Mouse (Mus musculus): ENCODE measurements at regions not wholly inside any gene's neighbourhood (a gene's known extent, or its start where the extent isn't known, plus 50 kb on each side); places are given as distances from the start of the nearest gene placed in this dataset.
A peak's percentile ranks its signal among the peaks of the same experiment; 100 is the strongest.

DNA sequence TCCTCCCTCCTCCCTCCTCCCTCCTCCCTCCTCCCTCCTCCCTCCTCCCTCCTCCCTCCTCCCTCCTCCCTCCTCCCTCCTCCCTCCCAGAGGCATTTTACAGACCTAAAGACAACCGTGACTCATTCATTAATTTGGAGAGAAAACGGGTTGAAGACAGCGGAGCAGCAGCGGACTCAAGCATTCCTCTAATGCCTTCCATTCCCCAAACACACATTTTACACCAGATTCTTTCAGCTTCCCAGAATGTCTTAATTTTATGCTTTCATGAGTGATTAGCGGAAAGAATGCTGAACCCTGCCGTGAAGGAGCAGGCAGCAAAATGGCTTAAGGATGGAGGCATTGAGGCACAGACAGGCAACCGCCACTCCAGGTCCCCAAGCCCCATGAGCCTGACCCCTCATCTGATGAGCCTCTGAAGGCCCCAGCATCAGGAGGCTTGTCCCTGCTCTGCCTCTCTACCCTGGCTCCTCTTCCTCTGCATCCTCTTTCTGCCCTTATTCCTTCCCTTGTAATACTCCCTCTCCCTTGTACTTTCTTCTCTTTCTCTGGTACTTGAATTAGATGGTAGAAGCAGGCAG is 192.5 kb downstream of the Cdc5l start:
- Histone ChIP-seq H3K9ac (ENCODE audit: low read depth, low read length) (no peak overlapping the region), H3K27me3 (replicated peaks; ENCODE audit: control insufficient read depth, insufficient read depth, low read length) (no peaks in the 10 kb centered on the region), H3K4me1 (ENCODE audit: control insufficient read depth, insufficient read depth, low read length) (peaks cover 19% of the 10 kb centered on the region), H3K36me3 (ENCODE audit: control insufficient read depth, insufficient read depth, low read length) (no peaks in the 10 kb centered on the region), H3K27ac (replicated peaks; ENCODE audit: low read depth, low read length) (no peak overlapping the region), H3K9me3 (ENCODE audit: control insufficient read depth, low read length) (peaks cover 6% of the 10 kb centered on the region), H3K4me3 (ENCODE audit: low read depth, low read length) (no peak overlapping the region), H3K4me2 (ENCODE audit: low read depth, low read length) (no peak overlapping the region)
- peak; percentile 81 for DNase-seq (ENCODE audit: low spot score)
- ATAC-seq (ENCODE audit: low read depth), result no peak
- 10% methylated on average over 7 of the region's 7 CpGs for WGBS

DNA sequence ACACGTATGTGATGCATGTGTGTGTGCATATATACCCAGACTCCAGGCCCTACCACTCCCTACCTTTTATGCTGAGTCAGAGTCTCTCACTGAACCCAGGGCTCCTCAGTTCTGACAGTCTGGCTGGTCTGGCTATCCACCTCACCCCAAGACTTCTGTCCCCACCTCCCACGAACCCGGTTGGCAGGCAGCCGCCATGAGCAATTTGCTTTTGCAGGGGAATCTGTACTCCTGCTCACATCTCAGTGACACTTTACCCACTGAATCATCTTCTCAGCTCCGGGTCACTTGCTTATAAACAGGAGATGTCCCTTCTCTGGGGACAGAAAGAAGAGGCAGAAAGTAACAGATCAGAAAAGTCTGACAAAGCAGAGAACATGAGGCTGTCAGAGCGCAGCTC is 193.0 kb downstream of the Cdc5l start:
- peaks cover 6% of the 10 kb centered on the region for H3K9me3 ChIP-seq (ENCODE audit: control insufficient read depth, low read length)
- WGBS, result 40% methylated on average over 6 of the region's 6 CpGs
- no peak overlapping the region for H3K9ac ChIP-seq (ENCODE audit: low read depth, low read length)
- H3K4me3 ChIP-seq (ENCODE audit: low read depth, low read length), result no peak overlapping the region
- H3K4me1 ChIP-seq (ENCODE audit: control insufficient read depth, insufficient read depth, low read length), result peaks cover 19% of the 10 kb centered on the region
- H3K36me3 ChIP-seq (ENCODE audit: control insufficient read depth, insufficient read depth, low read length), result no peaks in the 10 kb centered on the region
- no peak for DNase-seq (ENCODE audit: low spot score)
- H3K27ac ChIP-seq (replicated peaks; ENCODE audit: low read depth, low read length), result no peak overlapping the region; the same call in 1 of the 2 replicates
- H3K27me3 ChIP-seq (replicated peaks; ENCODE audit: control insufficient read depth, insufficient read depth, low read length), result no peaks in the 10 kb centered on the region
- H3K4me2 ChIP-seq (ENCODE audit: low read depth, low read length), result no peak overlapping the region
- ATAC-seq (ENCODE audit: low read depth), result no peak

DNA sequence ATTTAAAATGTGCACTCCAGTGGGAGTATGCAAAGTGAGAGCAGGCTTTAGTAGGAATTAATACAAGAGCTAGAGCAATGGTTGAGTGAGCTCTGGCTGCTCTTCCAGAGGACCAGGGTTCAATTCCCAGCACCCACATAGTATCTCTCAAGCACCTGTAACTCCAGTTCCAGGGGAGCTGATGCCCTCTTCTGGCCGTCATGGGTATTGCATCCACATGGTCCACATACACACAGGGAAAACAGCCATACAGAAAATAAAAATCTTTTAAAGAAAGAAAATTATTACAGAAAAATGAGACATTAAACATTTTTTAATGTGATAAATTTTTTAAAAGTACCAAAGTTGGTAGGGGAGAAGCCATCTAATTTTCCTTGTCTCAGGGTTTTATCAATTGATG is 196.3 kb downstream of the Cdc5l start:
- ATAC-seq (ENCODE audit: low read depth) (no peak), DNase-seq (ENCODE audit: low spot score) (no peak)
- Histone ChIP-seq H3K4me1 (ENCODE audit: control insufficient read depth, insufficient read depth, low read length) (peaks cover 3% of the 10 kb centered on the region; the same call in 1 of the 2 replicates), H3K36me3 (ENCODE audit: control insufficient read depth, insufficient read depth, low read length) (no peaks in the 10 kb centered on the region), H3K27me3 (replicated peaks; ENCODE audit: control insufficient read depth, insufficient read depth, low read length) (0 out of 2 replicates have a peak, but pooled peaks cover 5% of the 10 kb centered on the region), H3K4me2 (ENCODE audit: low read depth, low read length) (no peak overlapping the region), H3K4me3 (ENCODE audit: low read depth, low read length) (no peak overlapping the region), H3K9me3 (ENCODE audit: control insufficient read depth, low read length) (peaks cover 6% of the 10 kb centered on the region), H3K27ac (replicated peaks; ENCODE audit: low read depth, low read length) (no peak overlapping the region), H3K9ac (ENCODE audit: low read depth, low read length) (no peak overlapping the region)
- 82% methylated on average over 1 of the region's 1 CpGs for WGBS

DNA sequence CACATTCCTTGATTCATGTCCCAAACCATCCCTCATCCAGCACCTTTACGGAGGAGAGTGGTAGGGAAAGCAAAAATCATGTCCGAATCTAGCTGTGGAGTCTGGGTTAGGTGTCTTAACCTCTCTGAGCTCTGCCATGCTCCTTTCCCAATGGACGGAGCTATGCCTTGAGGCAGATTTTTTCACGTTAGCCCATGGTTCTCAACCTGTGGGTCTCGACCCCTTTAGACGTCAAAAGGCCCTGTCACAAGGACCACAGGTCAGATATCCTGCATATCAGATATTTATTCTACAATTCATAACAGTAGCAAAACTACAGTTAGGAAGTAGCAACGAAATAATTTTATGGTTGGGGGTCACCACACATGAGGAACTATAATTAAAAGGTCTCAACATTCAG is 198.1 kb downstream of the Cdc5l start:
- H3K36me3 ChIP-seq (ENCODE audit: control insufficient read depth, insufficient read depth, low read length), result no peaks in the 10 kb centered on the region
- no peak overlapping the region for H3K27ac ChIP-seq (replicated peaks; ENCODE audit: low read depth, low read length)
- H3K4me2 ChIP-seq (ENCODE audit: low read depth, low read length), result no peak overlapping the region
- H3K9ac ChIP-seq (ENCODE audit: low read depth, low read length), result no peak overlapping the region
- no peak overlapping the region for H3K4me3 ChIP-seq (ENCODE audit: low read depth, low read length)
- H3K27me3 ChIP-seq (replicated peaks; ENCODE audit: control insufficient read depth, insufficient read depth, low read length), result peaks cover 5% of the 10 kb centered on the region; the same call in 1 of the 2 replicates
- DNase-seq (ENCODE audit: low spot score) (no peak), ATAC-seq (ENCODE audit: low read depth) (no peak)
- H3K9me3 ChIP-seq (ENCODE audit: control insufficient read depth, low read length), result peaks cover 6% of the 10 kb centered on the region
- WGBS, result 86% methylated on average over 7 of the region's 7 CpGs
- no peaks in the 10 kb centered on the region for H3K4me1 ChIP-seq (ENCODE audit: control insufficient read depth, insufficient read depth, low read length)

DNA sequence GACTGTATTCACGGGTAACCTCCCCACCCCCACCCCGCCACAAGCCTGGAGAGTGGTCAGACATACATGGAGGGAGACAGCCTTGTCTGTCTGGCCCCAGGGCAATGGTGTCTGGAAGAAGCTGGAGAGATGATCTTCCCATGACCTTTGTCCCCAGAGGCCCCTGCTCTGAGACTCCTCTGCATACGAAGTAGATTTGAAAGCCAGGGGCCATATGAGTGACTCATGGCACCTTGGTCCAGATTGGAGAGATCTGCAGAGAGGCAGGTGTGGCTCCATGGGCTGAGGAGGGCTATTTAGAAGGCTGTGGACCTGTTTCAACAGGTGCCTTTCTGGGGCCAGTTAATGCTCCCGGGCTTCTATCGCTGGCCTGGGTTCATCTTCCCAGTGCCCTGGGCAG is 200.7 kb downstream of the Cdc5l start:
- 58% methylated on average over 5 of the region's 5 CpGs for WGBS
- Histone ChIP-seq H3K9me3 (ENCODE audit: control insufficient read depth, low read length) (peaks cover 6% of the 10 kb centered on the region), H3K4me2 (ENCODE audit: low read depth, low read length) (no peak overlapping the region), H3K9ac (ENCODE audit: low read depth, low read length) (no peak overlapping the region), H3K27ac (replicated peaks; ENCODE audit: low read depth, low read length) (no peak overlapping the region), H3K4me3 (ENCODE audit: low read depth, low read length) (no peak overlapping the region), H3K27me3 (replicated peaks; ENCODE audit: control insufficient read depth, insufficient read depth, low read length) (peaks cover 5% of the 10 kb centered on the region; the same call in 1 of the 2 replicates), H3K36me3 (ENCODE audit: control insufficient read depth, insufficient read depth, low read length) (no peaks in the 10 kb centered on the region), H3K4me1 (ENCODE audit: control insufficient read depth, insufficient read depth, low read length) (peaks cover 4% of the 10 kb centered on the region; the same call in 1 of the 2 replicates)
- DNase-seq (ENCODE audit: low spot score), result no peak
- no peak for ATAC-seq (ENCODE audit: low read depth)

DNA sequence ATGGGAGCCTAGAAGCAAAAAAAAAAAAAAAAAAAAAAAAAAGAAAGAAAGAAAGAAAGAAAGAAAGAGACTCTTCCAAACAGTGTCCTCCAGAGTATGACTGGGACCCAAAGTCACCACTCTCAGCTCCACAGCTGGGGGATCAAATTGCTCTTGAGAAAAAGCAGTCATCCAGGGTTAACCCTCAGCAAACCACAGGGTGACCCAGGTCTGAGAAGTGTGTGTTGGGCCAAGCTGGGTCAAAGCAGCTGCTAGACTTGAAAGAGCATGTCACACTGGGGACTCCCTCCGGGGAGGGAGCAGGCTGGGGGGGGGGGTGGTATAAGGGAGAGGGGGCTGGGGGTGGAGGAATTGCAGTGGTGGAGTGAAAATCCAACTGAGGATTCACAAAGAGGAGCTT is 206.3 kb downstream of the Cdc5l start:
- Histone ChIP-seq H3K4me1 (ENCODE audit: control insufficient read depth, insufficient read depth, low read length) (peaks cover 21% of the 10 kb centered on the region), H3K4me3 (ENCODE audit: low read depth, low read length) (no peak overlapping the region), H3K9ac (ENCODE audit: low read depth, low read length) (no peak overlapping the region), H3K27ac (replicated peaks; ENCODE audit: low read depth, low read length) (no peak overlapping the region), H3K4me2 (ENCODE audit: low read depth, low read length) (no peak overlapping the region), H3K9me3 (ENCODE audit: control insufficient read depth, low read length) (no peaks in the 10 kb centered on the region), H3K36me3 (ENCODE audit: control insufficient read depth, insufficient read depth, low read length) (no peaks in the 10 kb centered on the region), H3K27me3 (replicated peaks; ENCODE audit: control insufficient read depth, insufficient read depth, low read length) (no peaks in the 10 kb centered on the region; the same call in 1 of the 2 replicates)
- ATAC-seq (ENCODE audit: low read depth), result no peak
- 0% methylated on average over 1 of the region's 1 CpGs for WGBS
- DNase-seq (ENCODE audit: low spot score), result no peak

DNA sequence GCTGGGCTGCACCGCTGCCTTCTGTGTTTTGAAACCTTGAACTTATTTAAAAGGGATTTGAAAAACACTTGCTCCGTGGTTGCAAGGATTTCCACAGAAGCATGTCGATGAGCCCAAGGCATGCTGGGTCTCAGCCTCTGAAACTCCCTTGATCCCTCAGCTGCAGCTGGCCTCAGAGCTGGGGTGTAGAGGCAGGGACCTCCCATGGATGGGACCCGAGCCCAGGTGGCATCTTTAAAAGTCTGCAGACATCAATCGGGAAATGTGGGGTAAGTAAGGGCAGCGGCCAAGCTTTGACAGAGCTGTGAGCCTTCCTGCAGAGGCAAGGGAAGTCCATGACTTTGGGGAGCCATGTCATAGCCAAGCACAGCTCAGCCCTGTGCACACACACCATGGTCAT is 207.1 kb downstream of the Cdc5l start:
- Histone ChIP-seq H3K9me3 (ENCODE audit: control insufficient read depth, low read length) (no peaks in the 10 kb centered on the region), H3K4me1 (ENCODE audit: control insufficient read depth, insufficient read depth, low read length) (peaks cover 23% of the 10 kb centered on the region), H3K4me2 (ENCODE audit: low read depth, low read length) (no peak overlapping the region), H3K27ac (replicated peaks; ENCODE audit: low read depth, low read length) (no peak overlapping the region), H3K9ac (ENCODE audit: low read depth, low read length) (no peak overlapping the region), H3K36me3 (ENCODE audit: control insufficient read depth, insufficient read depth, low read length) (no peaks in the 10 kb centered on the region), H3K27me3 (replicated peaks; ENCODE audit: control insufficient read depth, insufficient read depth, low read length) (no peaks in the 10 kb centered on the region; the same call in 1 of the 2 replicates), H3K4me3 (ENCODE audit: low read depth, low read length) (no peak overlapping the region)
- ATAC-seq (ENCODE audit: low read depth) (no peak), DNase-seq (ENCODE audit: low spot score) (no peak)
- 29% methylated on average over 6 of the region's 6 CpGs for WGBS

DNA sequence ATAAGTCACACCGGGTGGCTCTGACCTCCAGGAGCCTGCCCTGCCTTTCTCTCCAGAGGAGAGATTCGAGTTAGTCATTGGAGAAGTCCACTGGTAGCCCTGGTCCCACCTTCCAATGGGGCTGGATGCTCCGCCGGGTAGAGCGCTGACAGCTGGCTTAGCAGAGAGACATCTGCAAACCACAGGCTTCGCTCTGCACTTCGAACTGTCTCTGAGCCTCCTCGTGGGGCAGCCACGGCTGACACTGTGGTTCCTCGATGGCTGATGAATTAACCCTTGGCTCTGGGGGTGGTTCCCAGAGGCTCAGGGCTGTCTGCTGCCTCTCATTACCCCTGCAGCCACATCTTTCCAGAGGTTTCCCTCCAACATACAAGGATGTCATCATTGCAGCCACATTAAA is 211.9 kb downstream of the Cdc5l start:
- Histone ChIP-seq H3K4me2 (ENCODE audit: low read depth, low read length) (no peak overlapping the region), H3K27me3 (replicated peaks; ENCODE audit: control insufficient read depth, insufficient read depth, low read length) (no peaks in the 10 kb centered on the region), H3K9ac (ENCODE audit: low read depth, low read length) (no peak overlapping the region), H3K27ac (replicated peaks; ENCODE audit: low read depth, low read length) (no peak overlapping the region), H3K4me3 (ENCODE audit: low read depth, low read length) (no peak overlapping the region), H3K4me1 (ENCODE audit: control insufficient read depth, insufficient read depth, low read length) (peaks cover 7% of the 10 kb centered on the region; the same call in 1 of the 2 replicates), H3K9me3 (ENCODE audit: control insufficient read depth, low read length) (no peaks in the 10 kb centered on the region), H3K36me3 (ENCODE audit: control insufficient read depth, insufficient read depth, low read length) (no peaks in the 10 kb centered on the region)
- WGBS, result 41% methylated on average over 10 of the region's 10 CpGs
- DNase-seq (ENCODE audit: low spot score) (peak; percentile 49), ATAC-seq (ENCODE audit: low read depth) (no peak)

DNA sequence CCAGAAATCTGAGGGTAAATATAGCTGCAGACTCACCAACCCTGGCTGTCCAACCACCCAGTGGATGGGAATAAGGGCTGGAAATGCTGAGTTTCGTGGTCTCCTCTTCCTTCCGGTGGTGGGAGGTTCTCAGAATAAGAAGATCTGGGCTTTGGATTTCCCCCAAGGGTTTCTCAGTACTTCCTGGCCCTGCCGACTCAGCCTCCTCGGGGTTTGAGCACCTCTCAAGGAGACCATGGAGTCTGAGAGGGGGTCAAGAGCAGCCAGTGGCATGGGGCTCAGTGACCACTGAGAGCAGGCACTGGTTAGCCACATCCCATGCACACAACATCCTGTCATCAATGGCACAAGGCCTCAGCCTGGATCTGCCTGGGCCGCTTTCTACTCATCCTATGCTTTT is 216.4 kb downstream of the Cdc5l start:
- Histone ChIP-seq H3K9me3 (ENCODE audit: control insufficient read depth, low read length) (no peaks in the 10 kb centered on the region), H3K36me3 (ENCODE audit: control insufficient read depth, insufficient read depth, low read length) (no peaks in the 10 kb centered on the region), H3K4me2 (ENCODE audit: low read depth, low read length) (no peak overlapping the region), H3K4me3 (ENCODE audit: low read depth, low read length) (no peak overlapping the region), H3K27me3 (replicated peaks; ENCODE audit: control insufficient read depth, insufficient read depth, low read length) (no peaks in the 10 kb centered on the region; the same call in 1 of the 2 replicates), H3K27ac (replicated peaks; ENCODE audit: low read depth, low read length) (no peak overlapping the region), H3K9ac (ENCODE audit: low read depth, low read length) (no peak overlapping the region), H3K4me1 (ENCODE audit: control insufficient read depth, insufficient read depth, low read length) (peaks cover 5% of the 10 kb centered on the region; the same call in 1 of the 2 replicates)
- ATAC-seq (ENCODE audit: low read depth) (no peak), DNase-seq (ENCODE audit: low spot score) (no peak)
- WGBS, result 88% methylated on average over 5 of the region's 5 CpGs
